Mouse (Mus musculus) adrenal gland, adult 18-20 months (tissue): ENCODE results near the gene Gpr6. TPM values are rescaled to one million over a fixed set of nuclear protein-coding genes. Genes with fewer than 3 reads are reported as not detected.

Experiments
- DNase-seq, 2 experiments: peaks; one replicate each; pipeline ENCODE4 v3.0.0; 2021 to 2022; ENCODE audit warnings: low spot score in 2 of 2
- long read RNA-seq, 2 experiments: library from polyadenylated mRNA; stranded (forward); transcript quantifications; one replicate each; pipeline ENCODE4 v2.0.0; 2021
- total RNA-seq, 2 experiments: library from RNA; stranded (reverse); gene quantifications; 1 replicate in 1 of 2; 2 replicates in 1 of 2; pipeline ENCODE4 v1.2.3; 2021

Gpr6 gene
- total RNA-seq: not detected
- long read RNA-seq, experiment 1: 0 reads
- long read RNA-seq, experiment 2: 0 reads

DNA sequence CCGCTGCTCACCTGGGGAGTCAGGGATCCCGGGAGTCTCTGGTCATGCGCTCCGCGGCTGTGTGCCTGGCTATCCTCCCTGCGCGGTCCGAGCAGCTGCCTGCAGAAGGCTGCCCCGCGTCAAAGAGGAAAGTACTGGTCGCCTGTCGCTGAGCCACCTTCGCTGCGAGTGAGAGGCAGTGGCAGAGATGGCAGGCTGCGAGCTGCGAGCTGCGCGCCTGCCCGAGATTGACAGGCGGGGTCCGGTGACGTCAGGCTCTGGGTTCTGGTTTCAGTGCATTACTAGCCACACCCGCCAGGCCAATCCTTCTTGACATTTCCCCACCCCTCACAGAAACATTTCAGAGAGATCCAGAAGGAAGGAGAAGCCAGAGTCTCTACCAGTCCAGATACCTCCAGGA, at the start of gene Gpr6:
Gpr6 (minus strand) TSS at position 170 of the 400 bp plus-strand sequence.
- DNase-seq: no peak

DNA sequence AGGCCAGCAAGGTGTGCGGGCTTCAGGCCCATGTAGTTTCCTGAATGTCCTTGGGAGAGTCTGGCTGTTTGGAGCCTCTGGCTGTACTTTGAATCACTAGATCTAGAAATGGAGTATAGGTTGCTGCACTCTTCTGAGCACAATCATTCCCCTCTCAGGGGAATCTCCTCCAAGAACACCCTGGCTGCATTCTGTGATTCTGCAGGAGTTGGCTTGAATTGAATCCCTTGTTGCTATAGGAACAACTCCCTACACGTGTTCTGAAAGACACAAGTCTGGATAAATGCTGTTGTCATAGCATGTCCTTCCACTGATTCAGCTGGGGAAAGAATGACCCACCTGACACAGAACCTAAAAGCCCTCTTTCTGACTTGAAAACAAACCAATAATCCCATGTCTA, 28.0 kb upstream of the Gpr6 start:
- DNase-seq: no peak

DNA sequence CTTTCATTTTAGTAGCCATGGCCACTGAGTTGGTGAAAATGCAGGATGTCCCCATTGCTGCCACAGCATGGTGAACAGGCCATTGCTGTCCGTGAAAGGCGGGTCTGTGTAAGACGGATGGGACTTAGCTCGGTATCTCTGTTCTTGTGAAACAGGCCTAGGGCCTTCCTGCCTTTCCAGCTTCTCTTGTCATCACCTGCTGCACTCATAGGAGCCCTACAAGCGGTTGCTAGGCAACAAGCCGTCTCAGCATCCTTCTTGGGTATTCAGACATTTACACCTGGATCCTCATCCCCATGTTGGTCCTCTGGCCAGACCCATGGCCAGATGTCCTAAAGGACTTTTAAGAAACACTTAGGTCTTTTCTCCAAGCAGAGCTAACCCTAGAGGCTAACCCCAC, 26.1 kb upstream of the Gpr6 start:
- DNase-seq: no peak

DNA sequence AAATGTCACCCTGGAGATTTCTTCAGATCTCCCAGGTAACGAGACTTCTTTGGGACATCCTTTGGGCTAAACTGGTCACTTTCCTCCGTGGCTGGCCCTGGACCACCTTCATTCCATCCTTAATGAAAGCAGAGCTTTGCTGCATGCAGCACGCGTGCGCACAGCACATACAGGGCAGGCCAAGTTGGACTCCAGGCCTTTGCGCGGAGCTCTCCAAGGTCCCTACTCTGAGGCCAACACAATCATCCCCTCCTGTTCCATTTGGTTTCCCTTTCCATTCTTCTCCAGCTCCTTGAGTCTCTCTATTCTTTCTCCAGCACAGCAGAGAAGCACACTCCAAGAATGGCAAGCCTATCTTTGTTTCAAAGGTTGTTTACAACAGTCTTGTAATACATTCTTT, 16.8 kb upstream of the Gpr6 start:
- DNase-seq: no peak

DNA sequence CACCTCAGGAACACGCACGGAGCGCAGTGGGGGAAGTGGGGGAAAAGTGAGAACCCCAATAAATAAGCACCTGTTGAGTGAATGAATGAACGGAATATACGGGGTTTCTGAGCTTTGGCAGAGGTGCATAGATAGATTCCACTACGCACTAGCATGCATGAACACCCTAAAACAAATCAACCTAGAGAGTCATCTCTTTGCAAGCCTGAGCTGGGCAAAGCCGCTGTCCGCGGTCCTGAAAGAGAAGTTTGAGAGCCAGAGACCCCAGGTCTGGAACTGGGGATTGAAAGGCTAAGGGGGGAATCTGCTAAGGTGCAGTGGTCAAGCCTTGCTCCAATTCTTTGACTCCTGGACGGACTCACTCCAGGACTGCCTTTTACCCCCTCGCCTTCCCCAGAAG, 389 bp downstream of the Gpr6 start:
- peak in 1 of 2 experiments; percentile 16 for DNase-seq

DNA sequence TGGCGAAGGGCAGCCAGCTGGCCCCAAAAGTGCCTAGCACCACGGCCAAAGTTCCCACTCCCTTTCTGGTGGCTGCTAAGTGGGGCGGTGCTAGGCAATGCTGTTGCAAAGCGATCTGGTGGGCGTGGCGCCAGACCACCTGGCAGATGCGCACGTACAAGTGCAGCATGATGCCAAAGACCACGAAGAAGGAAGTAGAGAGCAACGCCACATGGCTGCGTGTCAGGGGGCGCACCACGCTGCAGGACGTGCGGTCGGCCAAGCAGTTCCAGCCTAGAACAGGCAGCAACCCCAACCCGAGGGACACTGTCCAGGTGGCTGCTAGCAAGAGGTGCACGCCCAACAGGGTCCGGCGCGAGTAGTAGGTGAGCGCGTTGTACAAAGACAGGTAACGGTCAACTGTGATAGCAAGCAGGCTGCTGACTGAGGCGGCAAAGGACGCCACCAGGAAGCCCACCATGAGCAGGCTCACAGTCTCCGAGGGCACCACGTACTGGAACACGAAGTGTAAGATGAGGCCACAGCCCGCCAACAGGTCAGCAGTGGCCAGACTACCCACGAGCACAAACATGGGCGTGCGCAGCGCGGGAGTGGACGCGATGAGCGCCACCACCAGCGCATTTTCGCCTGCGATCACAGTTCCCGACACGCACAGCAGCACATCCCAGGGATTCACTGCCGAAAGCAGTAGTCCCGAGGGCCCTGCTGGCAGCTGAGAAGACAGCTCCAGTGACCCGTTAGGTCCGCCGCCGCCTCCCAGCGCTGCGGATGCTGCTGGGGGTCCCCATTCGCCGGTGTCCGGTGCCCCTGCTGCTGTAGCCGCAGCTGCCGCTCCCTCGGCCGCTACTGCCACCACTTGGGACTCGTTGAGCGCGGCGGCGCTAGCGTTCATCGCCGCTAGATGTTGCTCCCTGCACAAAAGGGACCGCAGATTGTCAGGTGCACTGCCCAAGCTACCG, 1.1 kb downstream of the Gpr6 start:
- DNase-seq: no peak

DNA sequence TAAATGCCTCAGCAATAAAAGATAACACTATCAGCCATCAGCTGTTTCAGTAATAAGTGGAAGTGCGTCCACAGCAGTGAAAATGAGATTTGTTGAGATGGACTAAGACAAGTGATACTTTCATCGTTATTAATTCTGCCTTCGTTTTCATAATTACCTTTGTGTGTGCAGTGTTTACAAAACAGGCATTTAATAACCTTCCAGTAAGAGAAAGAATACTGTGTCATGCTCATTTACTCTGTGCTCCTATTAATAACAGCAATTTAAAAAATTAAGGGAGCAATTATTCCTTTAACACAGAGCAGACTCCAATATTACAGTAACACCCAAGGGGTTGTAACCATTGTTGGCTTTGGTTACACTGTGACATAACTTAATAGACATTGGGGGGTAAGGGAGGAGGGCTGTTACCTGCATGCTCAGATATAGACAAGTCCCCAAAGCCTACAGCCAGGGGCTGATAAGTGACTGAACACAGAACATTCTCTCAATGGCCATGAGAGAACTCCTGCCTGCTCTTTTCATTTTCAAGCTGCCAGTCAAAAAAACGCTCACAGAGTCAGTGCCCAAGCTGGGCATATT, 11.7 kb downstream of the Gpr6 start:
- DNase-seq: no peak

DNA sequence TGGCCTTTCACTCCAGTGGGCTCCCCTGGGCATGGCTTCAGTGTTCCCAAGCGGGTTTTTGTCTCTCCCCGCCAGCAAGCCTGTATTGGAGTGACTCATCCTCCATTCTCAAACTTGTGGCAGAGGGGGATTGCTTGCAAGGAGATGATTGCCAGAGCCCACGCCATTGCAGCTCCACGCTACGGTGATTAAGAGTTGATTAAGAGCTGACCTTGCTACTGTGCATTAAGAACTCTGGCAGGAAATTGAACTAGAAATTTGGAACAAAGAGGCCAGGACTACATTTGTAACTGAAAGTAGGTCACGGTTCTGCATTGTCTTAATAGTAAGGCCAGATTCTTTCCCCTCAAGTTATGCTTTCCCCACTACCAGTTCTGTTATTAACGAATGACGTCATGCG, 16.5 kb downstream of the Gpr6 start:
- no peak for DNase-seq

DNA sequence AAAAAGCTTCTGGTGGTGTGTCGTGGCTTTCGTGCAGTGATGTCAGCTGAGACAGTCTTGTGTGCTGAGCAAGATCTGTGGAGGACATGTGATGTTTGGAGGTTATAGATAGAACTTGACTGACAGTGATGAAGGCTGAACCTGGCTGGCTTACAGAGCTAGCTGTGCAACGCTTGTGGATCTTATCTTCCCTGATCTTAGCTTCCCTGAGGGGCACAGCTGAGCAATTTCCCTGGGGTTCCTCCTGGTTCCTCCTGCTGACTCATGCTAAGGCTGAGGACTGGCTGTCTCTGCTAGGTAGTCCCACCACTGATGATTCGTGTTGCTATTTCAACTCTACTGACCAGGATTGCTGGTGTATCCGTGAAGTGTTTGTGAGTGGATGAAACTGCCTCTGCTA, 18.1 kb downstream of the Gpr6 start:
- no peak for DNase-seq

DNA sequence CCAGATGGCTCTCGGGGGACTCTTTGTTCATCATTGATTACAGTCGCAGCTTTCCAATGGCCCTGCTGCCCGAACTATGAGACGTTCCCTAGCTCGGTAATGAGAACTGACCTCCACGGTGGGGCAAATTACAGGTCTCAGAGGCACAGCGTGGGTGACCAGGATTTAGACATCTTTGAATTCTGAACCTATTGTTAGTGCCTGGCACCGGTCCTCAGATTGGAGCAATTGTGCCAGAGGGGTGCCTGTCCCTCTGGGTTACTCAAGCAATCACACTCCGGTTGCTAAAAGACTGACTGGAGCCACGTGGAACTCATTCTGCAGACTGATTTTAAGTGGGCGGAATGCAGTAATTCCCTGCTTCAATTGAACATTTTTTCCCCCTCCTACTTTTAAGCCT, 29.8 kb downstream of the Gpr6 start:
- DNase-seq: no peak

DNA sequence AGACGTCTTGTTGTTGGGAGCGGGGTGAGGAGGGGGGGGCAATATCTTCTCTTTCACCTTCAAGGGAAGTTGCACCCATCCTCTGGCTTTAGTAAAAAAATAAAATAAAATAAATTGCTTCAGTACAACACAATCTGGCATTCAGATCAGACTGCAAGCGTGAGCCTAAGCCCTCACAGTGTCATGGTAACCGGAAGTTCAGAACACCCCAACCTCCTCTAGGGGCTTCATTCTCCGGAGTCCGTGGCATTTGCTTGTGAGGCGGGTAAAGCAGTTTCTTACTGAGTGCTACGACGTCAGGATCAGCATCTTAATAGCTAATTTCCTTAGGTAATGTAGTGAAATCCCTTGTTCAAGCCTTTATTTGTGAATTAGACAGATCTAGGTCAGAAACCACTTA, 30.6 kb downstream of the Gpr6 start:
- DNase-seq: no peak

DNA sequence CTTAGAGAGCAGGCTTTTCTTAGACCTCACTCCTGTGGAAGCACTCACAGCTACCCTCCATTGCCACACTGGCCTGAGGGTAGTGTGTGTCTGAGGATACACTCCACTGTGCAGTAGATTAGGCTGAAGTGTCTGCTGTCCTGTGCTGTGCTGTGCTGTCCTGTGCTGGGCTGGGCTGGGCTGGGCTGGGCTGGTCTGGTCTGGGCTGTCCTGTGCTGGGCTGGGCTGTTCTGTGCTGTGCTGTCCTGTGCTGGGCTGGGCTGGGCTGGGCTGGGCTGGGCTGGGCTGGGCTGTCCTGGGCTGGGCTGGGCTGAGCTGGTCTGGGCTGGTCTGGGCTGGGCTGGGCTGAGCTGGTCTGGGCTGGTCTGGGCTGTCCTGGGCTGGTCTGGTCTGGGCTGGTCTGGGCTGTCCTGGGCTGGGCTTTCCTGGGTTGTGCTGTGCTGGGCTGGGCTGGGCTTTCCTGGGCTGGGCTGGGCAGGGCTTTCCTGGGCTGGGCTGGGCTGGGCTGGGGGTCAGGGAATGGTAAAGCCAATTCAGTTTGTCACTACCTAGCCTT, 31.5 kb downstream of the Gpr6 start:
- no peak for DNase-seq

DNA sequence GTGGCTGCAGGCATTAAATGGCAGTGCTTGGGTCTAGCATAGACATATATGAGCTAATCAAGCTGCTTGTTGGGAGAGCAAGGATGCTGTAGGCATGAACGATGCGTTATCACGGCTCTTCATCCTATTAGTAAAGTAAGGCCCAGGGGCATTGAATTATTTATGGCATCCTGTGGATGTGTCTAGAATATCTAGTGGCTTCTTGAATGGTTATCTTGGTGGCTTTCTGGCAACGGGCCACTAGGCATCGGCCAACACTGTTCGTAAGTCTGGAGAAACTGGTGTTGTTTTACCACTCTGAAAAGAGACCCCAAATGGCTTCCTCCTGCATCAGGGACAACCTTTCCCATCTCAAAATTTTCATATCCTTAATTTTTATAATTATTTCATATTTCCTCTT, 33.6 kb downstream of the Gpr6 start:
- no peak for DNase-seq

DNA sequence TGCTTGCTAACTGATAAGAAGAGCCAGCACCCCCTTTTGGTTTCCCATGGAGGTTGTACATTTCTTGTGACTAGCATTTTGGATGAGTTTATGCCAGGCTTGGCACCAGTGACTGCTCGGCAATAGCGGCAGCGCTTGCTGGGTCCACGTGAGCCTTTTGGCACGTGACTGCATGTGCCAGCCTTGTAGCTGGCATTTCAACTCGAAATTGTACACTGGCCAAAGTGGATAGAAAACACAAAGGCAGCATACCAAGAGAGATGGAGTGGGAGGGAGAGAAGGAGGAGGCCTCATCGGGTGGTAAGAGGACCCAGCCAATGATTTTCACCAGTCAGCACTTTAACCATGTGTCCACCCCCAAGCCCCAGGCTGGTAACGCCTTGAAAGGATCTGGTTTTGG, 34.4 kb downstream of the Gpr6 start:
- peak; percentile 36 to 37 for DNase-seq

DNA sequence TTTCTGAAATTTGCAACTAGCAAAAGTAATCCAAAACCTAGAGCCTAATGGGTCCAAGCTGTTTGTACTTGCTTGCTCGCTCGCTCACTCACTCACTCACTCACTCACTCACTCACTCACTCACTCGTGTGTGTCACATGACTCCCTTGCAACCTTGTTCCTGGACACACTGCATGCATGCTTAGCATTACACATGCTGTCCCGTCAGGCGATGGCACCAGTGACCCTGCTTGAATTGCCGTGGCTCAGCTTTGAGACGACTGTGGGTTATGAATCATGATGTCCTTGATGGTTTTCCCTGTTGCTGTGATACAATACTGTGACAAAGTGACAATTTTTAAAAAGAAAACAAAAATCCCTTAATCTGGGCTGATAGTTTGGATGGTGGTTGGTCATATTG, 39.3 kb downstream of the Gpr6 start:
- peak in 1 of 2 experiments; percentile 26 for DNase-seq

DNA sequence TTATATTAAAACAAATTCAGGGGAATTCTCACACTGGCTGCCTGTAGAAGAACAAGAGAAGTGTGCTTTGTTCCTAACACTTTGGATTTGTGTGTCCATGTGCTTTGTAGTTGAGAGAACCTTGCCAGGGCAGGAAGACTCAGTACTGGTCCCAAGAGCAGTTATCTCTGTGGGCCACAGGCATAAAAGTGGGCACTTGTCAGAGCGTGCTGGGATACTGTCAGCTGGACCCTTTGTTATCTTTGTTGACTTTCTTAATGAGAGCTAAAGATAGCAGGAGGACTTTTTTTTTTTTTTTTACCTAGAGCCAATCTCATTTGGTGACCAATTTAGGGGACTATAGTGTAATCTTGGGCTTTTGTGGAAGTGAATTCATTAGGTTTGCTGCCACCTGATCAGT, 47.2 kb downstream of the Gpr6 start:
- DNase-seq: no peak

DNA sequence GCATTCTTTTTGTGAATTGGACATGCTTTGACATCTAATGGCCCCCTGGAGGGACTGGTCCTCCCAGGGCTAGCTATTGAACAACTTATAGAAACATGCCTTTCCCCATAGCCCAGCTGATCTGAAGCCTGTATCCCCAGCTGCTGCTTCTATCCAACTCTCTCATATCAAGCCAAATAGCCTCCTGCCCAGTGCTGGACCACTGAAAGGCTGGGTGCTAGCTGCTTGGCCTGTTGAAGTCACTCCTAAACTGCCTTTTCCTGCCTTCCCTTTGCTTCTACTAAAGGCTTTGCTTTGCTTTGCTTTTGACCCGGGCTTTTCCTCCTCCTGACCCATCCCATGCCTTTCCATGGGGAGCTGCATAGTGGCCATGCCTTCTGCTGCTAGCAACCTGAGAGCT, 47.7 kb downstream of the Gpr6 start:
- DNase-seq: no peak

DNA sequence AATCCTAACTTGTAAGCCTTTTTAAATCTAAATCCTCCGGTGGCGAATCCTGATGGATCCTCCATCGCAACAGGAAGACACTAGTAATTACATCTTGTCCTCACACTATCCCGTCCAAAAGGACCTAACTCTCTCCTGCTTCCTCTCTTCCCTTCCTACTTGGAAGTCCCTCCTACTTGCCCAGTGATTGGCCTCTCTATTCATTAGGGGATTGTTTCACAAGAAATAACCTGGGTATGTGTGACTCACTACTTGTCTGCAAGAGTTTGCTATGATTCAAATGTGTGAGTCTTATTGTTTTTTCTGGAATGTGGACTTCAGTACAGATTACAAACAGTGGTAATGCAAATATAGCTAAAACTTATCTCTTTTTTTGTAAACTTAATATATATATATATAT, 49.9 kb downstream of the Gpr6 start:
- no peak for DNase-seq
